Mouse (Mus musculus): ENCODE measurements at regions not wholly inside any gene's neighbourhood (a gene's known extent, or its start where the extent isn't known, plus 50 kb on each side); places are given as distances from the start of the nearest gene placed in this dataset.

- Histone ChIP-seq H3K4me3 (ENCODE audit: insufficient read depth in 1 of 2, low read depth in 2 of 2, low read length in 2 of 2) (no peak overlapping the region), H3K9me3 (ENCODE audit: control insufficient read depth, low read length) (no peaks in the 10 kb centered on the region), H3K4me1 (replicated peaks; ENCODE audit: control insufficient read depth in 2 of 2, insufficient read depth in 2 of 2, low read length in 1 of 2) (peaks cover 2% of the 10 kb centered on the region in 2 experiments; a peak in 2 of 4 replicates), H3K9ac (replicated peaks) (no peak overlapping the region), H3K27ac (no peak overlapping the region), H3K4me2 (ENCODE audit: low read depth) (no peak overlapping the region), H3K27me3 (ENCODE audit: control insufficient read depth, insufficient read depth, low read length) (no peaks in the 10 kb centered on the region), H3K36me3 (replicated peaks; ENCODE audit: control insufficient read depth, insufficient read depth, low read depth) (no peaks in the 10 kb centered on the region)
- WGBS (ENCODE audit: insufficient replicate concordance), result 66% methylated on average over 3 of the region's 3 CpGs
- TF ChIP-seq CTCF (IDR thresholded peaks at IDR 0.05; ENCODE audit: low read depth), result no peak
- no peak for TF ChIP-seq EP300 (IDR thresholded peaks at IDR 0.05; ENCODE audit: low read depth)
- DNase-seq (ENCODE audit: low read depth in 3 of 3, low spot score in 3 of 3) (no peak), ATAC-seq (ENCODE audit: insufficient read depth) (no peak)
Measured at GRCm38 (mm10) chr4:45739696-45740095, 59.1 kb upstream of the Aldh1b1 start.

- 47% methylated on average over 9 of the region's 9 CpGs for WGBS (ENCODE audit: insufficient replicate concordance)
- H3K9ac ChIP-seq (replicated peaks), result no peak overlapping the region
Measured at GRCm38 (mm10) chr4:45739168-45739567, 59.7 kb upstream of the Aldh1b1 start.

DNA sequence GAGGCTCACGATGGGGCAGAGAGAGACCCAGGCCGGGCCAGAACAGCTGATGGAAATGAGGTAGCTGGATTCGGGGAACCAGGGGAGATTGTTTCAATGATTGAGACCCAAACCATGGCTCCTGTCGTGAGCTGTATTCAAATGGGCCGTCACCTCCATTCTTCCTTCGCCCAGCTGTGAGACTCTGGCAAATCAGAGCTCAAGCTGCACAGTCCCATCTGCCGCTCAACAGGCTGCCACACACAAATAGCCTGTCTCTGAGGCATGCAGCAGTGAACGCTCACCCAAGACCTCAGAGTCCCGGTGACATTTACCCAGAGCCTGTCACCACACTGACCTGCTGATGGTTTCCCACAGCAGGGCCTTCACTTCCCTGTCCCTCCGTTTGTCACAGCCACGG, 60.1 kb upstream of the Aldh1b1 start:
- no peaks in the 10 kb centered on the region for H3K36me3 ChIP-seq (replicated peaks; ENCODE audit: control insufficient read depth, insufficient read depth, low read depth)
- no peak overlapping the region for H3K9ac ChIP-seq (replicated peaks)
- no peaks in the 10 kb centered on the region for H3K9me3 ChIP-seq (ENCODE audit: control insufficient read depth, low read length)
- TF ChIP-seq EP300 (IDR thresholded peaks at IDR 0.05; ENCODE audit: low read depth), result no peak
- no peak for TF ChIP-seq CTCF (IDR thresholded peaks at IDR 0.05; ENCODE audit: low read depth)
- DNase-seq (ENCODE audit: low read depth in 3 of 3, low spot score in 3 of 3) (no peak), ATAC-seq (ENCODE audit: insufficient read depth) (no peak)
- H3K4me1 ChIP-seq (replicated peaks; ENCODE audit: control insufficient read depth in 2 of 2, insufficient read depth in 2 of 2, low read length in 1 of 2), result no peaks in the 10 kb centered on the region
- H3K27ac ChIP-seq, result no peak overlapping the region
- no peak overlapping the region for H3K4me2 ChIP-seq (ENCODE audit: low read depth)
- no peaks in the 10 kb centered on the region for H3K27me3 ChIP-seq (ENCODE audit: control insufficient read depth, insufficient read depth, low read length)
- no peak overlapping the region for H3K4me3 ChIP-seq (ENCODE audit: insufficient read depth in 1 of 2, low read depth in 2 of 2, low read length in 2 of 2)
- 55% methylated on average over 11 of the region's 11 CpGs for WGBS (ENCODE audit: insufficient replicate concordance)

More at GRCm38 (mm10) chr4:45739168-45739567, 59.7 kb upstream of the Aldh1b1 start:
- no peak overlapping the region for H3K4me2 ChIP-seq (ENCODE audit: low read depth)
- ATAC-seq (ENCODE audit: insufficient read depth), result no peak
- no peaks in the 10 kb centered on the region; a peak in 1 of 4 replicates for H3K4me1 ChIP-seq (replicated peaks; ENCODE audit: control insufficient read depth in 2 of 2, insufficient read depth in 2 of 2, low read length in 1 of 2)
- no peaks in the 10 kb centered on the region for H3K36me3 ChIP-seq (replicated peaks; ENCODE audit: control insufficient read depth, insufficient read depth, low read depth)
- no peak for TF ChIP-seq CTCF (IDR thresholded peaks at IDR 0.05; ENCODE audit: low read depth)
- no peak for TF ChIP-seq EP300 (IDR thresholded peaks at IDR 0.05; ENCODE audit: low read depth)
- H3K27me3 ChIP-seq (ENCODE audit: control insufficient read depth, insufficient read depth, low read length), result no peaks in the 10 kb centered on the region
- no peak for DNase-seq (ENCODE audit: low read depth in 3 of 3, low spot score in 3 of 3)
- no peak overlapping the region for H3K4me3 ChIP-seq (ENCODE audit: insufficient read depth in 1 of 2, low read depth in 2 of 2, low read length in 2 of 2)
- no peaks in the 10 kb centered on the region for H3K9me3 ChIP-seq (ENCODE audit: control insufficient read depth, low read length)
- H3K27ac ChIP-seq, result no peak overlapping the region

DNA sequence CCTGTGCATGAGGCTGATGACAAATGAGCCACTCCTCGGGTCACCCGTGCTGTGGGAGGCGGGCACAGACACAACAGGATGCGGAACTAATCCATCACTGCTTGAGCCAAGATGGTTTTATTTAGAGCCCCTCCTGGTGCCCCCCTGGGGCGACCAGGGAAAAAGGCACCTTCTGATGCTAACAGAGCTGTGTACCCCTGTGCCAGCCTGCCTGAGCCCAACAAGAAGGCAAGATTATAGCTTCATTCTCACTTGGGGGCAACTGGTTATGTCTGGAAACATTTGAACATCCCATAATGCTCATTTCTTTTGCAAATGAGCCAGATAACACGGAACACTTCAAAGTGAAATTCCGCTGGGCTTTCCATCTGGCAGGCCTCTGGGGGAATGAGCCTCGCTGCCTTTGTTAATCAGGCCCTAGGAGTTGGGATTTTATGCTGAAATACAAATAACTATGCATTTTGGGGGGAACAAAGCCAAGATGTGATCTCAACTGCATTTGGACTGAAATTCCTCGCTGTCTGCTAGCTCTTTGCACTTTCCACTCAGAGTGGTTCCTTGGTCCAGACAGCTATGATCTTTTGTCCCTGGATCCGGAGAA, 62.5 kb upstream of the Aldh1b1 start:
- ATAC-seq (ENCODE audit: insufficient read depth) (no peak), DNase-seq (ENCODE audit: low read depth in 3 of 3, low spot score in 3 of 3) (no peak)
- Histone ChIP-seq H3K9ac (replicated peaks) (no peak overlapping the region), H3K36me3 (replicated peaks; ENCODE audit: control insufficient read depth, insufficient read depth, low read depth) (no peaks in the 10 kb centered on the region), H3K4me3 (ENCODE audit: insufficient read depth in 1 of 2, low read depth in 2 of 2, low read length in 2 of 2) (no peak overlapping the region), H3K4me1 (replicated peaks; ENCODE audit: control insufficient read depth in 2 of 2, insufficient read depth in 2 of 2, low read length in 1 of 2) (no peaks in the 10 kb centered on the region), H3K4me2 (ENCODE audit: low read depth) (no peak overlapping the region), H3K27ac (no peak overlapping the region), H3K27me3 (ENCODE audit: control insufficient read depth, insufficient read depth, low read length) (no peaks in the 10 kb centered on the region), H3K9me3 (ENCODE audit: control insufficient read depth, low read length) (no peaks in the 10 kb centered on the region)
- WGBS (ENCODE audit: insufficient replicate concordance), result 48% methylated on average over 10 of the region's 10 CpGs
- TF ChIP-seq EP300 (IDR thresholded peaks at IDR 0.05; ENCODE audit: low read depth) (no peak), CTCF (IDR thresholded peaks at IDR 0.05; ENCODE audit: low read depth) (no peak)

- Histone ChIP-seq H3K9me3 (ENCODE audit: control insufficient read depth, low read length) (no peaks in the 10 kb centered on the region), H3K36me3 (replicated peaks; ENCODE audit: control insufficient read depth, insufficient read depth, low read depth) (no peaks in the 10 kb centered on the region), H3K4me3 (ENCODE audit: insufficient read depth in 1 of 2, low read depth in 2 of 2, low read length in 2 of 2) (no peak overlapping the region), H3K27ac (no peak overlapping the region), H3K4me2 (ENCODE audit: low read depth) (no peak overlapping the region), H3K9ac (replicated peaks) (no peak overlapping the region), H3K27me3 (ENCODE audit: control insufficient read depth, insufficient read depth, low read length) (no peaks in the 10 kb centered on the region), H3K4me1 (replicated peaks; ENCODE audit: control insufficient read depth in 2 of 2, insufficient read depth in 2 of 2, low read length in 1 of 2) (no peaks in the 10 kb centered on the region)
- DNase-seq (ENCODE audit: low read depth in 3 of 3, low spot score in 3 of 3) (no peak), ATAC-seq (ENCODE audit: insufficient read depth) (no peak)
- 75% methylated on average over 6 of the region's 6 CpGs for WGBS (ENCODE audit: insufficient replicate concordance)
- TF ChIP-seq EP300 (IDR thresholded peaks at IDR 0.05; ENCODE audit: low read depth) (no peak), CTCF (IDR thresholded peaks at IDR 0.05; ENCODE audit: low read depth) (no peak)
Measured at GRCm38 (mm10) chr4:45734011-45734410, 64.8 kb upstream of the Aldh1b1 start.

All from liver, embryonic 14.5 days (tissue).